Mouse (Mus musculus) brain, embryonic 18.5 days (tissue): Measurements from ENCODE around the gene 6430548M08Rik.
A peak's percentile ranks its signal among the peaks of the same experiment; 100 is the strongest.

ENCODE experiments used
- DNase-seq: peaks from one replicate; pipeline ENCODE4 v3.0.0-alpha.2; 2012; ENCODE audit warnings: low read depth, low spot score

The 6430548M08Rik gene

GRCm38 (mm10) chr8:120181861-120182414 lies 68.0 kb downstream of the 6430548M08Rik start:
- DNase-seq = no peak

DNA sequence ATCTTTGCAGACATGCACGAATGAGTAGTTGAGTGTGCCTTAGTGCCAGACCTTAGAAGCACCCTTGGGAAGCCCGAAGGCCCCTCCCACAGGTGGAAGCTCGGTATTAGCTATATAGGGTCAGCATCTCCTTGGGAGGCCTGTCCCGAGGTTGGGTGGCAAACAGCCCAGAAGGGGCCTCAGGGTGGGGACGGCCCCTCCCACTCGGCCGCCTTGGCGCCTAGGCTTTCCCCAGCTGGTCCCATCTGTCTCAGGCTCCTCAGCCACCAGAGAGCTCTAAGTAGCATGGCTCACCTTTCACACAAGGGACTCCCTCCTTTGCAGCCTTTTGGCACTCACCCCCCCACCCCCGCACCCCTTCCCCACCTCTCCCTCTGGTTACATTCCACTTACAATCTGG lies 70.4 kb downstream of the 6430548M08Rik start:
- DNase-seq = no peak

GRCm38 (mm10) chr8:120184850-120185792 lies 71.2 kb downstream of the 6430548M08Rik start:
- DNase-seq = no peak

DNA sequence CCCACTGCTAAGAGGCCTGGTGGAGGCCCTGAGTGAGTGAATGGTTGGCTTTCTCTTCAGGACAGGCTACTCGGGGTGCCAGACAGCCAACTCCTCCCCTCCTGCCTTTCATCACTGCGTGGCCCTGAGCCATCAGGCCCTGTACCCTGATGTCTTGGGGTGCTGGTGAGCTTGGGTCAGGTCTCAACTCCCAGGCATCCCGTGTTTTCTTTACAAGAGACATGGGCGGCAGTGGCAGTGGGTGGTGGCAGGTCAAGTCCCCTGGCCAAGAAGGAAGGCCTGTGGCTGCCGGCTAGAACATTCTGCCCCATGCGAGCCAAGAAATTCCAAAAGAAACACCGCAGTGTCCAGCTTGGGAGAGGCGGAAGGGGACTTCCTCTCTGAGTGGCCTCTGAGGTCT lies 72.5 kb downstream of the 6430548M08Rik start:
- DNase-seq = no peak

DNA sequence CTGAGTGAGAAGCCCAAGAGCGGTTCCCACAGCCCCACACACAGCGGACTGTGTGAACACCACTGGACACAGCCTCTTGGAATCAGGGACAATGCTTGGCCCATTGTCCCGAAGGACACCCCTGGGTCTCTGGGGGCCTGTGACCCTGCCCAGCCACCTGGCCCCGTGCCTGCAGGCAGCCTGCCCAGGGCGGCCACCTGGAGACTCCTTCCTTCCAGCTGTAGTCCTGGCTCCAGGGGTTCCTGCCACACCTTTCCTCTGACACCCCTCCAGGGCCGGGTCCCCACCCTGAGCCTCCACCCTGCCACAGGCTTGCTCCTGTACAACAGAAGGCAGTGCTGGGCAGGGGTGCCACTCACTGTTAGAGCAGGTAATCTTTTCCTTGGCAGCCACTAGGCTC lies 74.6 kb downstream of the 6430548M08Rik start:
- no peak for DNase-seq

GRCm38 (mm10) chr8:120189440-120189839 lies 75.5 kb downstream of the 6430548M08Rik start:
- DNase-seq = no peak

DNA sequence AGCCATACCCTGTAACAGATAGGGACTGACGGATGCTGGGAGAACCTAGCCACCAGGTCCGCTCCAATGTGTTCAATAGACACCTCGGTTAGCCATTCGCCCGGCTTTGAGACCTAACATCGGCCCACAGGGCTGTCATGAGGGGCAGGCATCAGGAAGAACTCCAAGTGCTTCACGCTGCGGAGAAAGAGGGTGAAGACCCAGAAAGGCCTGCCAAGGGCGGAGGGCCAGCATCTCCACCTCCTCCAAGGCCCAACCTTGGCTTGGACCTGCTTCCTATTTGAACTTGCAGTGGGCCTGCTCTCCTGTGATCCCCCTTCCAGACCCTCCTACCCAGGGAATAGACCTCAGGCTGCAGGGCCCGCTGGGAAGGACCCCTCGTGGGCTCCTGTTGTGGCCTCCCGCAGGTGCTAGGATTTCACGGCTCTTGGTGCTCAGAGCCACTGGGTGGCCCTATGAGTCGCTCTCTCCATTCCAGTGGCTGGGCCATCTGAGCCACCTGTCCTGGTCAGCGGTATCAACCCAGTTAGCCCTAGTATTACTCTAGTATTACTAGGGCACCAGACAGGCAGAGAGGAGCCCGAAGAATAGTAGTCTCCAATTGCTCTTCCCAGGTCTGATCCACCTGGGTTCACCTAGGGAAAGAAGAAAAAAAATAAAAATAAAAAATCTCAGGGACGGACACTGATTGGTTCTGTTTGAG lies 76.3 kb downstream of the 6430548M08Rik start:
- DNase-seq = no peak

GRCm38 (mm10) chr8:120190810-120191413 lies 77.0 kb downstream of the 6430548M08Rik start:
- peak; percentile 36 for DNase-seq

GRCm38 (mm10) chr8:120191633-120192032 lies 77.7 kb downstream of the 6430548M08Rik start:
- DNase-seq = no peak

DNA sequence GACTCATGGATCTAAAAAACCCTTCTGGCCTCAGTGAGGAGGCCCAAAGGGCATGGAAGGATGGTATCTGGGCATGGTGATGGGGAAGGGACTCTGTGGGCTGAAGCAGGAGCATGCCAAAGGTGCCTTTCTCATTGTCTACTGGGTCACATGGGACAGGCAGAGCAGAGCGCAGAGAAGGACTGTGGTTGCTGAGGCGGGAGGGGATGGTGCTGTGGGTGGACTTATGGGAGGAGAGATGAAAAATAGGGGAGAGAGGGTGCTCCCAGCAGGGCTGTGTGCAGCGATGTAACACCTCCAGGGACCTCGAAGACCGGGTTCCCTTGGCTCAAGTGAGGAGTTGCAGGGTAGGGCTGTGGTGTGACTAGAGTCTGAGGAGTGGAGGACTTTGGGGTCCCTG lies 78.2 kb downstream of the 6430548M08Rik start:
- DNase-seq = no peak

DNA sequence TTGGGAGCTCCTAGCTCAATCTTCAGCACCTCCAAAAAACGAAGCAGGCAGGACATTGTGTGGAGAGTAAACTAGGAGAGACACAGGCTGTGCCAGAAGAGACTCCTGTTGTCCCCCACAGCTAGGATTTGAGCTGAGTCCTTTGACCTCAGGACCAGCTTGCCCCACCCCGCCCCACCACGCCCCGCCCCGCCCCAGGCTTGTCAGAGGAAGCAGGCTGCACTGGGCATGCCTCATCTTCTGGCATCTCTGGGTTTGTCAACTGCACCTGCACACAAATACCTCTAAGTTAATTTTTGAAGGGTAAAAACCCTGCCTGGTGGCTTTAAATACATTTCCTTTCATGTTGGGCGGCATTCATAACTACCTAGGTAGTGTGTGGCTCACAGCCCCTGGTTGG lies 87.4 kb downstream of the 6430548M08Rik start:
- DNase-seq = no peak

GRCm38 (mm10) chr8:120202546-120202945 lies 88.6 kb downstream of the 6430548M08Rik start:
- DNase-seq = no peak

DNA sequence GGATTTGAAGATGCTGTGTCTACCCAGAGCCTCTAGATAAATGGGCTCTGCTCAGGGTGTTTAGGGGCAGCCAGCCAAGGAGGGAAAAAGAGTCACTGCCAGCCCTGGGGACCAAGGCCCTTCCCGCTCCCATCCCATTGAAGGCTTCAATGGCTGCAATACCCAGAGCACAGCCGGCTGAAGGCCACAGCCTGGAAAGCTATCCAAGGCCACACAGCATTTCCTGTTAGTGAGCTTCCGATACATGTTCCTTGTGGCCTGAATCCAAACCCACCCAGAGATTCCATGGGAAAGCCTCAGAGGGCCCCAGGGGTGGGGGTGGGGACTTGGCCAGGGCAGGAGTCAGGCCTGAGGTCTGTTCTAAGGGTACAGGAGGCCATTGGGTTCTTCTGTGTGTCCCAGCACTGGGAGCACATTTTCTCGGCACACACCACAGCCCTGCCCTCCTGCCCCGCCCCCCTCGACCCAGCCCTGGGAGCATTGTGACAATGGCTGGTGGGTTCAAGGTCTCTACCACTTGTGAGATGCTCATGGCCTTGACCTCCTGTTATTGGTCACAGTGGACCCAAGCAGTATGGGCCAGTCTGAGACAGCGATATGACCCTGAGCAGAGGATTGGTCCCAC lies 90.9 kb downstream of the 6430548M08Rik start:
- DNase-seq = no peak

DNA sequence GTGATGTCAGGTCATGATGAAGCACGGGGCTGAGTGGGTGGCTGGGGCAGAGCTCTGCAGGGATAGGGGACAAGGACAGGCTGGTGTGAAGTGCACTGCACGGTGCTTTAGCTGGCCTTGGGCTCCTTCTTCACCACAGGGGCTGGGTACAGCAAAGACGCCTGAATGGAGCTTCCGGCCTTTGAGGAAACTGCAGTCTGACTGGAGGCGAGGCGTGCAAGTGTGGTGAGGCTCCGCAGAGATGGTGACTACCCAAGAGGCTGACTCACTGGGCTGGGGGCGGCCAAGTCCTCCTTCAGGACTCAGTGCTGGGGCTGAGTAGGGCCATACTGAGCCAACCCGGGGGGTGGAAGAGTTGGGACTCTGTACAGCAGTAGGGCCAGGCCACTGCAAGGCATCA lies 92.0 kb downstream of the 6430548M08Rik start:
- no peak for DNase-seq

DNA sequence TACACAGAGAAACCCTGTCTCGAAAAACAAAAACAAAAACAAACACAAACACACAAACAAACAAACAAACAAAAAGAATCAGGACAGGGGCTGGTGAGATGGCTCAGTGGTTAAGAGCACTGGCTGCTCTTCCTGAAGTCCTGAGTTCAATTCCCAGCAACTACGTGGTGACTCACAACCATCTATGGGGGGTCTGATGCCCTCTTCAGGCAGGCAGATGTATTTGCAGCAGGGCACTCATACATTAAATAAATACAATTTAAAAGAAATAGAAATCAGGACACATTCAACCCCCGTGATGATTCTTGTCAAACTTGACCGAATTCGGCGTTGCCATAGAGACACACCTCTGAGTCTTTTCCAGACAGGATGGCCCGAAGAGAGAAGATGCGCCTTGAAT lies 93.4 kb downstream of the 6430548M08Rik start:
- DNase-seq = no peak

- DNase-seq = no peak
Measured at GRCm38 (mm10) chr8:120208113-120208512, 94.2 kb downstream of the 6430548M08Rik start.

GRCm38 (mm10) chr8:120211345-120211744 lies 97.4 kb downstream of the 6430548M08Rik start:
- no peak for DNase-seq

GRCm38 (mm10) chr8:120212596-120212995 lies 98.6 kb downstream of the 6430548M08Rik start:
- DNase-seq = no peak

DNA sequence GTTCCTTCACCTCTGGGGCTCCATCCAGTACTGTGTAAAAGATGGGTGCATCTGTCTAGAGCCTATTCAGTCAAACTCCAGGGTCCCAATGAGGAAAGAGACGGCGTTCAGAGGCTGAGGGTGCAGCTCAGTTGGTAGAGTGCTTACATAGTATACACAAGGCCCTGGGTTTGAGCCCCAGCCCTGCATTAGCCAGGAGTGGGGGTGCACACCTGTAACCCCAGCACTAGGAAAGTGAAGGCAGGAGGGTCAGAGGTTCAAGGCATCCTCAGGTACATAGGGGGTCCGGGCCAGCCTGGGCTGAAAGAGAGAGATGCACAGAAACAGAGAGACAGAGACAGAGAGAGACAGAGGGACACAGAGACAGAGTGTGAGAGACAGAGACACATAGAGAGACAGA lies 99.3 kb downstream of the 6430548M08Rik start:
- no peak for DNase-seq

DNA sequence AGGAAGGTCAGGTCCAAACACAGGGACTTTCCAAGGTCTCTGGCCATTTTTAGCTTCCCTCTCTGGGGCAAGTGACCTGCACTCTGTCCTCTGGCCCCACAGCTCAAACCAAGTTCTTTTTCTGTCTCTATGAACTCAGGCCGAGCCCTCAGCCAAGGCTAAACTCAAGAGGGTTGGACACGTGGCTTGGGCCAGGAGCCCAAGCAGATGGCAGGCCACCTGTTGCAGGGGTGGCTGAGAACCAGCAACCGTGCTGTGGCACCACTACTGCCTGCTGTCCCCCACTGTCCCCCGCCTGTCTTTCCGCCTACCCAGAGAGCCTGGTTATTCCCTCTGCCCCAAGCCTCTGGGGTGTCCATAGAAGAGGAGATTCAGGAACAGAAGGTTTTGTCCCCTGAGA lies 100.0 kb downstream of the 6430548M08Rik start:
- DNase-seq = no peak
